Mouse (Mus musculus) spleen, adult 2 months (tissue): ENCODE data around the gene Mybpc3. TPM values are rescaled to one million over a fixed set of nuclear protein-coding genes. Genes with fewer than 3 reads are reported as not detected.

Source experiments
- DNase-seq, 2 experiments: peaks; one replicate each; pipeline versions ENCODE4 v3.0.0 to v3.0.0-alpha.2; 2012 to 2021; ENCODE audit warnings: low spot score in 2 of 2, low read depth in 1 of 2
- H3K27ac ChIP-seq: fragments of 200-500 bp; 2 replicates; pipeline ENCODE4 v1.5.1; 2012; ENCODE audit warnings: low read length, inconsistent platforms; ENCODE audit not compliant: insufficient read depth
- H3K27me3 ChIP-seq: fragments of 200-500 bp; 2 replicates; pipeline ENCODE4 v1.6.1; 2012; ENCODE audit warnings: mild to moderate bottlenecking, moderate library complexity, low read length, inconsistent platforms; ENCODE audit not compliant: control insufficient read depth, insufficient read depth
- H3K36me3 ChIP-seq: fragments of 200-500 bp; 2 replicates; pipeline ENCODE4 v1.6.1; 2012; ENCODE audit warnings: mild to moderate bottlenecking, low read length, inconsistent platforms; ENCODE audit not compliant: control insufficient read depth, insufficient read depth
- H3K4me1 ChIP-seq: fragments of 200-500 bp; 2 replicates; pipeline ENCODE4 v1.6.1; 2011; ENCODE audit warnings: inconsistent platforms; ENCODE audit not compliant: control insufficient read depth, insufficient read depth, insufficient read length
- H3K4me3 ChIP-seq: fragments of 200-500 bp; 2 replicates; pipeline ENCODE4 v1.5.1; 2011; ENCODE audit warnings: mild to moderate bottlenecking, inconsistent platforms; ENCODE audit not compliant: insufficient read depth, insufficient read length; ENCODE audit errors: extremely low read depth
- CTCF ChIP-seq: fragments of 200-500 bp; IDR thresholded peaks from 2 replicates; pipeline ENCODE4 v1.5.1; 2011; ENCODE audit warnings: mild to moderate bottlenecking, inconsistent platforms; ENCODE audit not compliant: insufficient read depth, insufficient read length, insufficient replicate concordance; ENCODE audit errors: extremely low read depth
- POLR2A ChIP-seq: fragments of 200-500 bp; IDR thresholded peaks from 2 replicates; pipeline ENCODE4 v1.6.1; 2011; ENCODE audit warnings: low read depth, low read length, inconsistent platforms
- WGBS: fragments of 180-500 bp; shearing (Covaris S2); methylation state at CpG from one replicate; pipeline ENCODE4 v1.1.7; 2018; 5-methylcytosine and 5-hydroxymethylcytosine counted together
- polyA plus RNA-seq: library from polyadenylated mRNA; depleted of rRNA; stranded (reverse); fragments of >200 nt; gene quantifications from 2 replicates; pipeline ENCODE4 v1.2.3, GENCODE M21; 2012

Mybpc3 gene
- polyA plus RNA-seq, 1 experiment = 0.50 TPM

GRCm38 (mm10) chr2:91113852-91114251, 4.1 kb upstream of the Mybpc3 start:
- no peak for TF ChIP-seq POLR2A
- no peak for TF ChIP-seq CTCF
- Histone ChIP-seq H3K4me3 (no peak overlapping the region), H3K4me1 (no peaks in the 10 kb centered on the region), H3K36me3 (peaks cover 30% of the 10 kb centered on the region), H3K27ac (no peak overlapping the region), H3K27me3 (no peaks in the 10 kb centered on the region)
- no peak for DNase-seq
- WGBS = 85% methylated on average over 6 of the region's 6 CpGs

GRCm38 (mm10) chr2:91114781-91115577, 3.0 kb upstream of the Mybpc3 start:
- no peak overlapping the region for H3K4me3 ChIP-seq
- H3K36me3 ChIP-seq = peaks cover 26% of the 10 kb centered on the region
- no peaks in the 10 kb centered on the region for H3K4me1 ChIP-seq
- no peak overlapping the region for H3K27ac ChIP-seq
- no peaks in the 10 kb centered on the region for H3K27me3 ChIP-seq
- WGBS = 82% methylated on average over 42 of the region's 42 CpGs
- TF ChIP-seq CTCF = peak; percentile 52; the same call in 1 of the 2 replicates
- TF ChIP-seq POLR2A = no peak
- DNase-seq = peak in 1 of 2 experiments; percentile 48

DNA sequence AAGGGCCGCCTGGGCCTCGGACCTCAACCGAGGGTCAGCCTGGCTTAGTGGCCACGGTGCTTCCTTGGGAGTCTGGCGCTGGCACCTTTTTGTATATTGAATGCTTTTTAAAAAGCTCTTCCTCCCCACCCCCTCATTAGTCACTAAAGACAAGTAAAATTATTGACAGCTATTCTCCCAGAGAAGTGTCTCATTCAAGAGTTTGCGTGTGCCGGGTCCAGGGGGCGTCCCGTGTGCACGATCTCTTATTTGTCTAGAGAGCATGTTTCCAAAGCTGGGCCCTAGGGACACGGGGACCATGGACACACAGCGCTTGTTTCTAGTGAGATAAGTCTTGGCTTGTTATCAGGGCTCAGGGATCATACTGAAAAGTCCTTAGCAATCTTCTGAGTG, 2.4 kb upstream of the Mybpc3 start:
- Histone ChIP-seq H3K36me3 (peaks cover 23% of the 10 kb centered on the region), H3K27ac (no peak overlapping the region), H3K27me3 (no peaks in the 10 kb centered on the region), H3K4me3 (no peak overlapping the region), H3K4me1 (no peaks in the 10 kb centered on the region)
- WGBS = 92% methylated on average over 12 of the region's 12 CpGs
- TF ChIP-seq POLR2A (no peak), CTCF (no peak)
- DNase-seq = no peak

- WGBS = 87% methylated on average over 5 of the region's 5 CpGs
- H3K27me3 ChIP-seq = no peaks in the 10 kb centered on the region
- TF ChIP-seq CTCF (no peak), POLR2A (no peak)
- no peaks in the 10 kb centered on the region for H3K4me1 ChIP-seq
- no peak overlapping the region for H3K27ac ChIP-seq
- H3K36me3 ChIP-seq = peaks cover 23% of the 10 kb centered on the region
- no peak for DNase-seq
- H3K4me3 ChIP-seq = no peak overlapping the region
These were observed 1.1 kb upstream of the Mybpc3 start for GRCm38 (mm10) chr2:91116842-91117241.

GRCm38 (mm10) chr2:91118647-91119046, 703 bp downstream of the Mybpc3 start:
- no peaks in the 10 kb centered on the region for H3K4me1 ChIP-seq
- no peaks in the 10 kb centered on the region for H3K27me3 ChIP-seq
- no peak overlapping the region for H3K4me3 ChIP-seq
- no peak overlapping the region for H3K27ac ChIP-seq
- WGBS = 72% methylated on average over 1 of the region's 1 CpGs
- no peak for TF ChIP-seq POLR2A
- TF ChIP-seq CTCF = no peak
- no peak for DNase-seq
- H3K36me3 ChIP-seq = peaks cover 16% of the 10 kb centered on the region

GRCm38 (mm10) chr2:91119061-91119460, 1.1 kb downstream of the Mybpc3 start:
- DNase-seq = no peak
- Histone ChIP-seq H3K4me3 (no peak overlapping the region), H3K4me1 (no peaks in the 10 kb centered on the region), H3K36me3 (peaks cover 15% of the 10 kb centered on the region), H3K27ac (no peak overlapping the region), H3K27me3 (no peaks in the 10 kb centered on the region)
- WGBS = 95% methylated on average over 19 of the region's 19 CpGs
- TF ChIP-seq POLR2A (no peak), CTCF (no peak)

- Histone ChIP-seq H3K27ac (no peak overlapping the region), H3K36me3 (peaks cover 11% of the 10 kb centered on the region), H3K27me3 (no peaks in the 10 kb centered on the region), H3K4me3 (no peak overlapping the region), H3K4me1 (no peaks in the 10 kb centered on the region)
- no peak for DNase-seq
- TF ChIP-seq POLR2A (no peak), CTCF (no peak)
- 89% methylated on average over 6 of the region's 6 CpGs for WGBS
These were observed 1.6 kb downstream of the Mybpc3 start for GRCm38 (mm10) chr2:91119551-91119950.
